In genomic region chr19:53726340-53726739, GRCm38 (mm10) we compare ENCODE assay signal across 10 mouse cellular contexts. TPM values are rescaled to one million over a fixed set of nuclear protein-coding genes. Genes with fewer than 3 reads are reported as not detected.
DNase-seq lines count a peak whose midpoint lies in the region; ATAC-seq and TF ChIP-seq lines count a peak whose summit lies in the region.
"Had no signal": no experiment of that assay in that cellular context is flagged by ENCODE, and none has a peak within 500 bp of the region (broad histone marks: within the 10 kb centered on the region; RNA-seq: fewer than 3 reads in every experiment).

No protein-coding gene starts in this region.

- no peak for ATAC-seq in lung, embryonic 15.5 days (ENCODE audit: borderline replicate concordance, extremely low read depth, low FRiP score, low TSS enrichment)
- no peak for ATAC-seq in hindbrain, embryonic 16.5 days

- TF ChIP-seq CTCF in gastrocnemius, adult 2 months (IDR thresholded peaks at IDR 0.05) = peak; percentile 47

- H3K36me3 ChIP-seq in lung, embryonic 15.5 days = no peaks in the 10 kb centered on the region
- no peaks in the 10 kb centered on the region for H3K36me3 ChIP-seq in hindbrain, embryonic 16.5 days (ENCODE audit: control insufficient read depth, insufficient read depth, low read length)

- H3K9me3 ChIP-seq in lung, embryonic 15.5 days = no peaks in the 10 kb centered on the region
- H3K9me3 ChIP-seq in hindbrain, embryonic 16.5 days (ENCODE audit: control insufficient read depth, low read length) = no peaks in the 10 kb centered on the region

- peak overlapping the region; percentile 95 for H3K27ac ChIP-seq in gastrocnemius, adult 2 months
- H3K27ac ChIP-seq in lung, embryonic 15.5 days = no peak overlapping the region
- no peak overlapping the region for H3K27ac ChIP-seq in hindbrain, embryonic 16.5 days (ENCODE audit: low read depth, low read length)

- 34% methylated on average over 12 of the region's 12 CpGs for WGBS in lung, embryonic 15.5 days
- WGBS in hindbrain, embryonic 16.5 days = 36% methylated on average over 12 of the region's 12 CpGs

- peak; percentile 86 for DNase-seq in gastrocnemius, adult 2 months
- DNase-seq in gastrocnemius, postnatal 4 days (ENCODE audit: low spot score in 2 of 2) = no peak
- DNase-seq in lung, postnatal 36 days = no peak
- DNase-seq in skeletal muscle tissue, adult 2 months (ENCODE audit: low read depth, low spot score) = peak; percentile 84
- no peak for DNase-seq in adrenal gland, postnatal 14 days
- no peak for DNase-seq in layer of hippocampus, postnatal 10 days (ENCODE audit: low spot score in 2 of 2)
- DNase-seq: cerebellum, postnatal 10 days; left cerebral cortex, postnatal 4 days had no signal

- intact Hi-C loops in gastrocnemius, adult 2 months (cut with DNase I) = loop anchor here (2.0 kb wide), 2 partner anchors 50 to 78 kb away; partner anchors contain the start of gene Rbm20

- H3K9ac ChIP-seq in lung, embryonic 15.5 days = no peak overlapping the region
- H3K9ac ChIP-seq in hindbrain, embryonic 16.5 days (ENCODE audit: low read depth, low read length) = no peak overlapping the region

- peaks cover 7% of the 10 kb centered on the region; the same call in 1 of the 2 replicates for H3K4me1 ChIP-seq in lung, embryonic 15.5 days
- no peaks in the 10 kb centered on the region for H3K4me1 ChIP-seq in hindbrain, embryonic 16.5 days (ENCODE audit: control insufficient read depth, insufficient read depth, low read depth, low read length)

- peak overlapping the region; percentile 27; the same call in 1 of the 2 replicates for H3K4me2 ChIP-seq in lung, embryonic 15.5 days
- H3K4me2 ChIP-seq in hindbrain, embryonic 16.5 days (ENCODE audit: low read length) = peak overlapping the region; percentile 14

- H3K4me3 ChIP-seq in gastrocnemius, adult 2 months = peak overlapping the region; percentile 50
- no peak overlapping the region for H3K4me3 ChIP-seq in lung, embryonic 15.5 days
- H3K4me3 ChIP-seq in hindbrain, embryonic 16.5 days (ENCODE audit: low read length) = no peak overlapping the region

- no peaks in the 10 kb centered on the region for H3K27me3 ChIP-seq in lung, embryonic 15.5 days
- H3K27me3 ChIP-seq in hindbrain, embryonic 16.5 days (replicated peaks; ENCODE audit: control insufficient read depth, insufficient read depth, low read length) = no peaks in the 10 kb centered on the region

RNA-seq across cellular contexts. Expression of gene Rbm20, which starts 49.2 kb away (rescaled TPM):
- total RNA-seq in gastrocnemius, adult 2 months (2021) = 10 to 100 TPM; 72.6 to 73.2 TPM
- 10 to 100 TPM; 53.7 to 62.8 TPM for total RNA-seq in gastrocnemius, postnatal 4 days (2021)
- 1.4 and 2.5 TPM in 2 replicates for polyA plus RNA-seq in lung, embryonic 15.5 days (2015; fragmentation: Nextera tagmentation; extraction: Ambion mirVana)
- 0.86 and 0.88 TPM in 2 replicates for polyA plus RNA-seq in hindbrain, embryonic 16.5 days (2015; fragmentation: Nextera tagmentation; extraction: Ambion mirVana)
- total RNA-seq in adrenal gland, postnatal 14 days (2021) = 1.3 TPM in 2 replicates
- 1 to 10 TPM; 2.1 to 3.0 TPM for total RNA-seq in layer of hippocampus, postnatal 10 days (2021)

Comparison
In these comparisons a context has a peak if more than half of its experiments do, and no peak if none do; other contexts are left out.
1. DNase-seq: peak in gastrocnemius, adult 2 months (single experiment) and skeletal muscle tissue, adult 2 months (single experiment); none in gastrocnemius, postnatal 4 days (0 of 2), lung, postnatal 36 days (single experiment), adrenal gland, postnatal 14 days (single experiment) and layer of hippocampus, postnatal 10 days (0 of 2).
2. RNA of gene Rbm20, which starts 49.2 kb away (total RNA-seq): 72.6 to 73.2 TPM in gastrocnemius, adult 2 months and 53.7 to 62.8 TPM in gastrocnemius, postnatal 4 days; 2.1 to 3.0 TPM in layer of hippocampus, postnatal 10 days and 1.3 TPM in adrenal gland, postnatal 14 days; every median in the first group is over 10 times any median in the second.